Mouse (Mus musculus): ENCODE measurements around the gene Lpar5. TPM values are rescaled to one million over a fixed set of nuclear protein-coding genes. Genes with fewer than 3 reads are reported as not detected.
A peak's percentile ranks its signal among the peaks of the same experiment; 100 is the strongest.
"Not testable (repeated sequence)": the region's sequence is repeated elsewhere in the genome, so short reads cannot be mapped to it uniquely, and the experiment has no call there.

Lpar5 gene
- 0.21 and 0.36 TPM in 2 replicates for polyA plus RNA-seq (2014; fragmentation: Nextera tagmentation; extraction: Ambion mirVana)

DNA sequence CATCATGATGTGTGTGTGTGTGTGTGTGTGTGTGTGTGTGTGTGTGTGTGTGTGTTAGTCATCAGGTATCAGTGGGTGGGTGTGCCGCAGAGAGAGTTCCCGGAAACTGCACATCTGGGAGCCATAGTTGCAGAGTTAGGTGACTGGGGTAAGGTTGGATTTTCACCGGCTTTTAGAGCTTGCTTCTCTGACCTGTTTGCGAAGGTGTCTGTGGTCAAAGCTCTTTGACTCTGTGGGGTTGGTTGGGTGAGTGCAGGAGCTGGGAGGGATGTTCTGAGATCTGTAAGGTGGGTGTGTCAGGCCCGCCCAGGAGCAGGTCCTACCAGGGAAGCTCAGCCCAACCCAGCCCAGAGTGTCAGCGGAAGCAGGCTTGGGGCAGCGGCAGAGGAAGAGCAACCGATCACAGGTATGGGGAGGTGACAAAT lies at the start of gene Lpar5:
Gene Lpar5 (plus strand): TSS at position 350 of the 425 bp plus-strand sequence.
- Histone ChIP-seq H3K4me2 (ENCODE audit: low read depth, low read length, severe bottlenecking) (no peak within 1 kb of the TSS), H3K9me3 (ENCODE audit: control insufficient read depth, low read length) (no peaks in the 10 kb centered on the region), H3K27ac (ENCODE audit: low read depth, low read length) (no peak within 1 kb of the TSS), H3K27me3 (ENCODE audit: control insufficient read depth, insufficient read depth, low read length) (no peaks in the 10 kb centered on the region), H3K9ac (ENCODE audit: low read length) (no peak within 1 kb of the TSS), H3K4me1 (replicated peaks; ENCODE audit: control insufficient read depth, insufficient read depth, low read length) (peaks cover 2% of the 10 kb centered on the region), H3K36me3 (ENCODE audit: control insufficient read depth, insufficient read depth, low read length) (no peaks in the 10 kb centered on the region), H3K4me3 (ENCODE audit: low read depth, low read length) (no peak within 1 kb of the TSS)
- 52% methylated on average over 8 of the region's 8 CpGs for WGBS
- no peak for DNase-seq (ENCODE audit: low spot score)
- ATAC-seq (replicated peaks; ENCODE audit: low FRiP score) = no peak

DNA sequence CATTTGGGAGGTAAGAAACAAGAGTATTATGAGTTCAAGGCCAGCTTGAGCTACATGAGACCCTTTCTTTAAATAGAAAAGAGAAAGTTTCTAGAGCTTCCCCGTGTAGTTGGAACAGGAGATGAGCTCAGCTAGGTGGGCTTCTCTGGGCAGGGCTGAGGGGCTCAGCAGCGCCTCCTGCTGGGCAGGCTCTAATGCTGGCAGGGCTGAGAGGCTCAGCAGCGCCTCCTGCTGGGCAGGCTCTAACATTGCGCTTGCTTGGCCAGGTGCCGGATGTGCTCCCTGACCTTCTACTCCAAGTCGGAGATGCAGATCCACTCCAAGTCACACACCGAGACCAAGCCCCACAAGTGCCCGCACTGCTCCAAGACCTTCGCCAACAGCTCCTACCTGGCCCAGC lies 37.2 kb upstream of the Lpar5 start:
- not testable (repeated sequence) for H3K4me1 ChIP-seq (replicated peaks; ENCODE audit: control insufficient read depth, insufficient read depth, low read length); H3K4me2 ChIP-seq (ENCODE audit: low read depth, low read length, severe bottlenecking); H3K9me3 ChIP-seq (ENCODE audit: control insufficient read depth, low read length); H3K27me3 ChIP-seq (ENCODE audit: control insufficient read depth, insufficient read depth, low read length); H3K9ac ChIP-seq (ENCODE audit: low read length); H3K27ac ChIP-seq (ENCODE audit: low read depth, low read length); H3K4me3 ChIP-seq (ENCODE audit: low read depth, low read length)
- peaks cover 14% of the 10 kb centered on the region; the same call in 1 of the 2 replicates for H3K36me3 ChIP-seq (ENCODE audit: control insufficient read depth, insufficient read depth, low read length)
- 0 out of 2 replicates have a peak, but pooled peaks have one; percentile 46 for ATAC-seq (replicated peaks; ENCODE audit: low FRiP score)
- 18% methylated on average over 6 of the region's 9 CpGs for WGBS
- peak; percentile 85 for DNase-seq (ENCODE audit: low spot score)

DNA sequence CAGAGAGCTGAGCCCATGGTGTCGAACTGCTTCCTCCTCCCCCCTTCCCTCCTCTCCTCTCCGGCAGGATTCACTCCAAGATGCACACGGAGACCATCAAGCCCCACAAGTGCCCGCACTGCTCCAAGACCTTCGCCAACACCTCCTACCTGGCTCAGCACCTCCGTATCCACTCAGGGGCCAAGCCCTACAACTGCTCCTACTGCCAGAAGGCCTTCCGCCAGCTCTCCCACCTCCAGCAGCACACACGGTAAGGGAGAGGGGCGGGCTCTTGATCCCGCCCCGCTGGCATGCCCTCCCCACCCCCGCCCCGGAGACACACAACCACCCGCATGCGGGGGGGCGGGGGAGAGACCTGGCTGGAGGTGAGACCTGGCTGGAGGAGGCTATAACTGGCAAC lies 36.1 kb upstream of the Lpar5 start:
- 89% methylated on average over 16 of the region's 16 CpGs for WGBS
- peaks cover 18% of the 10 kb centered on the region; the same call in 1 of the 2 replicates for H3K36me3 ChIP-seq (ENCODE audit: control insufficient read depth, insufficient read depth, low read length)

DNA sequence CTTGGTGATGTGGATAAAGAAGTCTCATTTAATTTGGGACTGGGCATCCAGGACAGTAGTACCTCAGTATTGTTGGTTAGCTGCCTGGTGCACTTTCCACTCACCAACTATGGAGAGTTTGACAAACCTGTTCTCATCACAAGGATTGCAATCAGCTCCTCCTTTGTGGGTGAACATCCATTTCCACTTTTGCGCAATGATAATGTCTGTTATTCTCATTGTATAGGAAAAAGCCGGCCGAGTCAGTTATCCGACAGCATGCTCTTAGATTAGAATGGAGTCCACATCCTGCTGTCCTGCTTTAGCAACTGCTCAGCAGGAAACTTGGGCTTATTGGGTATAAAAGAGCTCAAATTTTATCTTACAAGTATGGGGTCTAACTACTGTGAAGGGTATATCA lies 29.1 kb upstream of the Lpar5 start:
- Histone ChIP-seq H3K4me2 (ENCODE audit: low read depth, low read length, severe bottlenecking) (peak overlapping the region; percentile 39; the same call in 1 of the 2 replicates), H3K36me3 (ENCODE audit: control insufficient read depth, insufficient read depth, low read length) (peaks cover 4% of the 10 kb centered on the region; the same call in 1 of the 2 replicates), H3K9me3 (ENCODE audit: control insufficient read depth, low read length) (no peaks in the 10 kb centered on the region), H3K4me3 (ENCODE audit: low read depth, low read length) (no peak overlapping the region), H3K27ac (ENCODE audit: low read depth, low read length) (no peak overlapping the region), H3K9ac (ENCODE audit: low read length) (no peak overlapping the region), H3K4me1 (replicated peaks; ENCODE audit: control insufficient read depth, insufficient read depth, low read length) (peaks cover 2% of the 10 kb centered on the region; the same call in 1 of the 2 replicates), H3K27me3 (ENCODE audit: control insufficient read depth, insufficient read depth, low read length) (no peaks in the 10 kb centered on the region)
- ATAC-seq (replicated peaks; ENCODE audit: low FRiP score) (no peak), DNase-seq (ENCODE audit: low spot score) (no peak)
- 92% methylated on average over 4 of the region's 4 CpGs for WGBS

More for the DNA sequence above, 36.1 kb upstream of the Lpar5 start:
- Histone ChIP-seq H3K27ac (ENCODE audit: low read depth, low read length) (no peak overlapping the region), H3K27me3 (ENCODE audit: control insufficient read depth, insufficient read depth, low read length) (no peaks in the 10 kb centered on the region), H3K9ac (ENCODE audit: low read length) (no peak overlapping the region), H3K4me3 (ENCODE audit: low read depth, low read length) (no peak overlapping the region), H3K9me3 (ENCODE audit: control insufficient read depth, low read length) (no peaks in the 10 kb centered on the region), H3K4me2 (ENCODE audit: low read depth, low read length, severe bottlenecking) (no peak overlapping the region), H3K4me1 (replicated peaks; ENCODE audit: control insufficient read depth, insufficient read depth, low read length) (no peaks in the 10 kb centered on the region)
- ATAC-seq (replicated peaks; ENCODE audit: low FRiP score) (no peak), DNase-seq (ENCODE audit: low spot score) (no peak)

- Histone ChIP-seq H3K4me2 (ENCODE audit: low read depth, low read length, severe bottlenecking) (peak overlapping the region; percentile 39), H3K9me3 (ENCODE audit: control insufficient read depth, low read length) (no peaks in the 10 kb centered on the region), H3K27ac (ENCODE audit: low read depth, low read length) (0 out of 2 replicates have a peak overlapping the region, but pooled peaks have one; percentile 31), H3K27me3 (ENCODE audit: control insufficient read depth, insufficient read depth, low read length) (no peaks in the 10 kb centered on the region), H3K9ac (ENCODE audit: low read length) (peak overlapping the region; percentile 1; the same call in 1 of the 2 replicates), H3K36me3 (ENCODE audit: control insufficient read depth, insufficient read depth, low read length) (peaks cover 4% of the 10 kb centered on the region; the same call in 1 of the 2 replicates), H3K4me3 (ENCODE audit: low read depth, low read length) (peak overlapping the region; percentile 46; the same call in 1 of the 2 replicates), H3K4me1 (replicated peaks; ENCODE audit: control insufficient read depth, insufficient read depth, low read length) (peaks cover 2% of the 10 kb centered on the region; the same call in 1 of the 2 replicates)
- ATAC-seq (replicated peaks; ENCODE audit: low FRiP score) (no peak; the same call in 1 of the 2 replicates), DNase-seq (ENCODE audit: low spot score) (no peak)
- WGBS = 5% methylated on average over 8 of the region's 8 CpGs
Observed at GRCm38 (mm10) chr6:125039131-125039530, 28.6 kb upstream of the Lpar5 start.

DNA sequence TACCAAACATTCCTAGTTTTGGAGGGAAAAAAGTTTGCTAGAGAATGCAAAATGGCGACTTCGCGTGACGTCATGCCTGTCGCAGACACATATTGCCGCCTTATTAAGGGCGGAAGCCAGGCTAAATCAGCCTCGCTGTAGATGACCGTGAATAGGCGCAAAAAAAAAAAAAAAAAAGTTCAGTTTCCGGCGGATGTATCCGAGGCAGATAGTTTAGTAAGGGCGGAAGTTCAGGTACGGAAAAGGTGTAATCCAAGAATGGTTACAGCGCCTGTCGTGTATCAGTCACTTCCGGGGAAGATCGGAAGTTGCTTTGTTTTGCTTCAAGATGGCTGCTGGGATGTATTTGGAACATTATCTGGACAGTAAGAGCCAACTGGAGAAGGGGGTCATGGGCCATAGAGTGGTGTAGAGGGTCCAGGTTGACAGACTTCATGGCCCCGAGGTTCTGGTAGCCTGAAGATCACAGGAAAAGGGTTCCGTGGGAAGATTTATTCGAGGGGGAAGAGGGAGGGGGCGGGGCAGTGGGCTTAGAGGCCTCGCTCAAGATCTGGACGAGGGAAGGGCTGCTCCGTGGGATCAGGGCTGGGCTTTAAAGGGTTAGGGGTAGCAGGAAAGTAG lies 28.1 kb upstream of the Lpar5 start, which contains the start of gene Ing4:
Gene Ing4 (plus strand): TSS at position 228 of the 621 bp plus-strand sequence.
- peak within 1 kb of the TSS; percentile 58 for H3K9ac ChIP-seq (ENCODE audit: low read length)
- H3K27me3 ChIP-seq (ENCODE audit: control insufficient read depth, insufficient read depth, low read length) = no peaks in the 10 kb centered on the region
- ATAC-seq (replicated peaks; ENCODE audit: low FRiP score) (peak; percentile 96), DNase-seq (ENCODE audit: low spot score) (peak; percentile 90)
- H3K4me3 ChIP-seq (ENCODE audit: low read depth, low read length) = peak within 1 kb of the TSS; percentile 46
- H3K4me2 ChIP-seq (ENCODE audit: low read depth, low read length, severe bottlenecking) = peak within 1 kb of the TSS; percentile 77
- H3K9me3 ChIP-seq (ENCODE audit: control insufficient read depth, low read length) = no peaks in the 10 kb centered on the region
- H3K4me1 ChIP-seq (replicated peaks; ENCODE audit: control insufficient read depth, insufficient read depth, low read length) = peaks cover 2% of the 10 kb centered on the region; the same call in 1 of the 2 replicates
- H3K27ac ChIP-seq (ENCODE audit: low read depth, low read length) = 0 out of 2 replicates have a peak within 1 kb of the TSS, but pooled peaks have one; percentile 31
- H3K36me3 ChIP-seq (ENCODE audit: control insufficient read depth, insufficient read depth, low read length) = peaks cover 5% of the 10 kb centered on the region; the same call in 1 of the 2 replicates
- WGBS = under 1% methylated on average over 26 of the region's 26 CpGs

DNA sequence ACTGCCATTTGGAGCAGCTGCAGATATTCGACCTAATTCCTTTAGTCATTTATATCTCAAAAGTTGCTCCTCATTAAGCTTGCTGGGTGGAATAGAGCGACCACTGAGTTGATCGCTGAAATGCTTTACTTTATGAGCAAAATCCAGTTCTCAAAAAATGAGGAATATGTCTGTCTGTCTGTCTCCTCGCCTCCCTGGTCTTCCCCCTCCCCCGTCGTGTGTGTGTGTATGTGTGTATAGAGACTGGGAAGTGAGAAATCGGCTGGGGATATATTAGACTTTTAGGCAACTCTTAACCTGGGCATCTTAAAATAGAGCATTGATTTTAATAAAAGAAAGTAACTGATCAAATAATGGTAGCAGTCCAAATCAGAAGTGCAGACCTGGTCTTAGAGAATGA lies 27.5 kb upstream of the Lpar5 start:
- H3K27me3 ChIP-seq (ENCODE audit: control insufficient read depth, insufficient read depth, low read length) = no peaks in the 10 kb centered on the region
- H3K9ac ChIP-seq (ENCODE audit: low read length) = peak overlapping the region; percentile 58
- peaks cover 2% of the 10 kb centered on the region; the same call in 1 of the 2 replicates for H3K4me1 ChIP-seq (replicated peaks; ENCODE audit: control insufficient read depth, insufficient read depth, low read length)
- H3K9me3 ChIP-seq (ENCODE audit: control insufficient read depth, low read length) = no peaks in the 10 kb centered on the region
- peaks cover 7% of the 10 kb centered on the region; the same call in 1 of the 2 replicates for H3K36me3 ChIP-seq (ENCODE audit: control insufficient read depth, insufficient read depth, low read length)
- peak overlapping the region; percentile 46 for H3K4me3 ChIP-seq (ENCODE audit: low read depth, low read length)
- H3K4me2 ChIP-seq (ENCODE audit: low read depth, low read length, severe bottlenecking) = peak overlapping the region; percentile 77
- 17% methylated on average over 7 of the region's 7 CpGs for WGBS
- no peak for DNase-seq (ENCODE audit: low spot score)
- H3K27ac ChIP-seq (ENCODE audit: low read depth, low read length) = no peak overlapping the region
- ATAC-seq (replicated peaks; ENCODE audit: low FRiP score) = no peak

GRCm38 (mm10) chr6:125041047-125041446 lies 26.7 kb upstream of the Lpar5 start:
- DNase-seq (ENCODE audit: low spot score) = no peak
- H3K9me3 ChIP-seq (ENCODE audit: control insufficient read depth, low read length) = no peaks in the 10 kb centered on the region
- peaks cover 3% of the 10 kb centered on the region; the same call in 1 of the 2 replicates for H3K36me3 ChIP-seq (ENCODE audit: control insufficient read depth, insufficient read depth, low read length)
- no peak for ATAC-seq (replicated peaks; ENCODE audit: low FRiP score)
- H3K27me3 ChIP-seq (ENCODE audit: control insufficient read depth, insufficient read depth, low read length) = no peaks in the 10 kb centered on the region
- H3K4me2 ChIP-seq (ENCODE audit: low read depth, low read length, severe bottlenecking) = no peak overlapping the region
- H3K9ac ChIP-seq (ENCODE audit: low read length) = no peak overlapping the region
- H3K4me1 ChIP-seq (replicated peaks; ENCODE audit: control insufficient read depth, insufficient read depth, low read length) = peaks cover 2% of the 10 kb centered on the region; the same call in 1 of the 2 replicates
- no peak overlapping the region for H3K27ac ChIP-seq (ENCODE audit: low read depth, low read length)
- 93% methylated on average over 7 of the region's 7 CpGs for WGBS
- H3K4me3 ChIP-seq (ENCODE audit: low read depth, low read length) = no peak overlapping the region
